15 mouse cellular contexts compared by ENCODE assay signal in genomic region chr8:84273968-84274367, GRCm38 (mm10).
"Had no signal": no experiment of that assay in that cellular context is flagged by ENCODE, and none has a peak within 500 bp of the region (broad histone marks: within the 10 kb centered on the region; RNA-seq: fewer than 3 reads in every experiment).

No protein-coding gene starts in this region.

- H3K4me2 ChIP-seq: neural tube, embryonic 15.5 days; stomach, embryonic 15.5 days had no signal

- H3K9me3 ChIP-seq: neural tube, embryonic 15.5 days; stomach, embryonic 15.5 days had no signal

- H3K4me3 ChIP-seq: neural tube, embryonic 15.5 days; stomach, embryonic 15.5 days had no signal

- H3K9ac ChIP-seq: neural tube, embryonic 15.5 days; stomach, embryonic 15.5 days had no signal

- H3K27me3 ChIP-seq: neural tube, embryonic 15.5 days; stomach, embryonic 15.5 days had no signal

- H3K36me3 ChIP-seq: neural tube, embryonic 15.5 days; stomach, embryonic 15.5 days had no signal

- H3K27ac ChIP-seq: neural tube, embryonic 15.5 days; stomach, embryonic 15.5 days; stomach, postnatal 0 days had no signal

- DNase-seq: retina, postnatal 1 day; right cerebral cortex, adult 18-20 months; right cerebral cortex, postnatal 14 days; right cerebral cortex, postnatal 25 days; right cerebral cortex, postnatal 4 days; spleen, adult 18-20 months; thymus, adult 18-20 months; thymus, adult 2 months; thymus, postnatal 14 days; thymus, postnatal 25 days; thymus, postnatal 36 days; thymus, postnatal 4 days had no signal
